9 mouse cellular contexts compared by ENCODE assay signal in the genomic region with DNA sequence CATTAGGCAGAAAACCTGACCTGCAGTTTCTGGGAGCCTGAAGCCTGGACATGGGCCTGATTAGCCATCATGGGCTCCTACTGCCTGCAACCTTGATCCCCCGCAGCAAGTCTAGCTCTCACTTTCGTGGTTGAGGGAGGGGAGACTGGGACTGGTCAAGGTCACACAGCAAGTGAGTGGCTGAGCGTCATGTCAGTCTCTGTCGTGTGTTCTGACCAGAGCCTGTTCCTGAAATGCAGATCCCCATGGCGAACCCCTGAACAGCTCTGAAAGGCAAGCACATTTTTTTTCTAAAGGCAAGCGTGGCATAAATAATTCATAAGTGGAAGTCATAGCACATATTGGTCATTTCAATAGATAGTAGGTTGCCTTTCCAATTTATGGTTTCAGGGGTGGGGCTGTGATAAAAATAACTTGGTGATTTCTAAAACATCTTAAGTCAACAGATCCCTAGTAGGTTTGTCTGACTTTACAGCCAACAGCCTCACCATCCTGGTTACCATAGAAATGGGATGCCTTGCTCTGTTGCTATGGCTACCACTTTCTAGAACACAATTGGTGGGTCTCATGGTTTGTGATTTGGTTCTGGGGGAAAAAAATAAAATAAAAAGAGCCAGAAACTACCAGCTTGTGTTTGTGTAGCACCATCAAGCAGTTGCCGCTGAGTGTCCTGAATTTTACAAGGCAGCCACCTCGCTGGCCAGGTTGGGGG. TPM values are rescaled to one million over a fixed set of nuclear protein-coding genes. Genes with fewer than 3 reads are reported as not detected.
DNase-seq lines count a peak whose midpoint lies in the region; ATAC-seq lines count a peak whose summit lies in the region.
"Had no signal": no experiment of that assay in that cellular context is flagged by ENCODE, and none has a peak within 500 bp of the region (broad histone marks: within the 10 kb centered on the region; RNA-seq: fewer than 3 reads in every experiment).

No protein-coding gene starts in this region.

- H3K27ac ChIP-seq in forebrain, embryonic 13.5 days, result peak overlapping the region; percentile 78
- H3K27ac ChIP-seq: embryonic facial prominence, embryonic 15.5 days; liver, embryonic 15.5 days had no signal

- H3K4me3 ChIP-seq in forebrain, embryonic 13.5 days, result peak overlapping the region; percentile 2; the same call in 1 of the 2 replicates
- H3K4me3 ChIP-seq: embryonic facial prominence, embryonic 15.5 days; liver, embryonic 15.5 days had no signal

- no peaks in the 10 kb centered on the region for H3K9me3 ChIP-seq in forebrain, embryonic 13.5 days (replicated peaks)
- H3K9me3 ChIP-seq: embryonic facial prominence, embryonic 15.5 days; liver, embryonic 15.5 days had no signal

- H3K9ac ChIP-seq in forebrain, embryonic 13.5 days, result no peak overlapping the region
- H3K9ac ChIP-seq: embryonic facial prominence, embryonic 15.5 days; liver, embryonic 15.5 days had no signal

- no peaks in the 10 kb centered on the region for H3K27me3 ChIP-seq in forebrain, embryonic 13.5 days
- H3K27me3 ChIP-seq: embryonic facial prominence, embryonic 15.5 days; liver, embryonic 15.5 days had no signal

- peak overlapping the region; percentile 45 for H3K4me2 ChIP-seq in forebrain, embryonic 13.5 days
- H3K4me2 ChIP-seq: embryonic facial prominence, embryonic 15.5 days; liver, embryonic 15.5 days had no signal

- ATAC-seq in forebrain, embryonic 13.5 days, result peak; percentile 82

- 0 out of 2 replicates have a peak, but pooled peaks cover under 1% of the 10 kb centered on the region for H3K36me3 ChIP-seq in forebrain, embryonic 13.5 days (ENCODE audit: poor library complexity, severe bottlenecking)
- H3K36me3 ChIP-seq: embryonic facial prominence, embryonic 15.5 days; liver, embryonic 15.5 days had no signal

- peak; percentile 43 for DNase-seq in right cerebral cortex, adult 18-20 months
- DNase-seq in right cerebral cortex, adult 2 months (ENCODE audit: low spot score in 2 of 2), result no peak
- DNase-seq in layer of hippocampus, adult 9-11 months, result peak; percentile 74
- peak; percentile 85 for DNase-seq in telencephalon, adult 2 months (ENCODE audit: low read depth, low spot score)
- DNase-seq in ovary, postnatal 36 days (ENCODE audit: low spot score), result no peak
- no peak for DNase-seq in T-cell, adult 2 months (ENCODE audit: low spot score)

- WGBS in forebrain, embryonic 13.5 days, result 49% methylated on average over 8 of the region's 8 CpGs

- H3K4me1 ChIP-seq in forebrain, embryonic 13.5 days, result peaks cover 51% of the 10 kb centered on the region
- H3K4me1 ChIP-seq: embryonic facial prominence, embryonic 15.5 days; liver, embryonic 15.5 days had no signal

RNA-seq across cellular contexts. Expression of gene Kcnc1, which starts 25.9 kb away (rescaled TPM):
- 3.6 and 6.9 TPM in 2 replicates for polyA plus RNA-seq in forebrain, embryonic 13.5 days (2015; fragmentation: Nextera tagmentation; extraction: Ambion mirVana)
- polyA plus RNA-seq: liver, embryonic 15.5 days had no signal

RNA-seq across cellular contexts. Expression of gene Myod1, which starts 45.9 kb away (rescaled TPM):
- not detected in 2 replicates for polyA plus RNA-seq in forebrain, embryonic 13.5 days (2015; fragmentation: Nextera tagmentation; extraction: Ambion mirVana)

Comparison
In these comparisons a context has a peak if more than half of its experiments do, and no peak if none do; other contexts are left out.
1. DNase-seq: peak in right cerebral cortex, adult 18-20 months (single experiment), layer of hippocampus, adult 9-11 months (single experiment) and telencephalon, adult 2 months (single experiment); none in right cerebral cortex, adult 2 months (0 of 2), ovary, postnatal 36 days (single experiment) and T-cell, adult 2 months (single experiment).